ENCODE assay signal across 15 mouse cellular contexts in genomic region chr9:57497236-57497635, GRCm38 (mm10). TPM values are rescaled to one million over a fixed set of nuclear protein-coding genes. Genes with fewer than 3 reads are reported as not detected.
"Had no signal": no experiment of that assay in that cellular context is flagged by ENCODE, and none has a peak within 500 bp of the region (broad histone marks: within the 10 kb centered on the region; RNA-seq: fewer than 3 reads in every experiment).

No protein-coding gene starts in this region.

- ATAC-seq: intestine, embryonic 15.5 days; midbrain, embryonic 13.5 days had no signal

- H3K9ac ChIP-seq: hindbrain, embryonic 14.5 days; intestine, embryonic 15.5 days; limb, embryonic 15.5 days; liver, embryonic 15.5 days; lung, embryonic 14.5 days; midbrain, embryonic 13.5 days; neural tube, embryonic 15.5 days had no signal

- DNase-seq: lung, embryonic 14.5 days; lung, postnatal 14 days; right cerebral cortex, adult 18-20 months; right cerebral cortex, postnatal 25 days; thymus, adult 18-20 months; thymus, postnatal 14 days had no signal

- H3K4me3 ChIP-seq: intestine, embryonic 15.5 days; left cerebral cortex, adult 2 months; limb, embryonic 15.5 days; liver, embryonic 15.5 days; midbrain, embryonic 13.5 days; myocyte; neural tube, embryonic 15.5 days had no signal

- H3K9me3 ChIP-seq: intestine, embryonic 15.5 days; limb, embryonic 15.5 days; liver, embryonic 15.5 days; midbrain, embryonic 13.5 days; neural tube, embryonic 15.5 days had no signal

- H3K4me2 ChIP-seq: hindbrain, embryonic 14.5 days; intestine, embryonic 15.5 days; limb, embryonic 15.5 days; liver, embryonic 15.5 days; lung, embryonic 14.5 days; midbrain, embryonic 13.5 days; neural tube, embryonic 15.5 days had no signal

- H3K4me1 ChIP-seq: liver, embryonic 15.5 days had no signal

- H3K27ac ChIP-seq: hindbrain, embryonic 14.5 days; intestine, embryonic 15.5 days; left cerebral cortex, adult 2 months; limb, embryonic 15.5 days; liver, embryonic 15.5 days had no signal

- H3K36me3 ChIP-seq: intestine, embryonic 15.5 days; limb, embryonic 15.5 days; liver, embryonic 15.5 days; midbrain, embryonic 13.5 days; neural tube, embryonic 15.5 days had no signal

RNA-seq across cellular contexts. Expression of gene Rpp25, which starts 6.6 kb away (rescaled TPM):
- total RNA-seq: megakaryocyte-erythroid progenitor cell, adult 5-6 weeks had no signal

RNA-seq across cellular contexts. Expression of gene Scamp5, which starts 29.4 kb away (rescaled TPM):
- total RNA-seq: megakaryocyte-erythroid progenitor cell, adult 5-6 weeks had no signal
